Mouse (Mus musculus) CD4-positive, CD25-positive, alpha-beta regulatory T cell, adult 4 months (primary cell): ENCODE data around the gene Pgap1. TPM values are rescaled to one million over a fixed set of nuclear protein-coding genes. Genes with fewer than 3 reads are reported as not detected.

Experiments
- ATAC-seq: one replicate; pipeline ENCODE4 v1.8.0; 2017
- polyA plus RNA-seq, 2 experiments: library from polyadenylated mRNA; unstranded; fragments of 100-300 nt; shearing (Covaris generic); gene quantifications; one replicate each; pipeline ENCODE4 v1.2.1; 2017

Pgap1 gene
- polyA plus RNA-seq, 2 experiments from 2014 or later: 8.6 to 12.8 TPM

DNA sequence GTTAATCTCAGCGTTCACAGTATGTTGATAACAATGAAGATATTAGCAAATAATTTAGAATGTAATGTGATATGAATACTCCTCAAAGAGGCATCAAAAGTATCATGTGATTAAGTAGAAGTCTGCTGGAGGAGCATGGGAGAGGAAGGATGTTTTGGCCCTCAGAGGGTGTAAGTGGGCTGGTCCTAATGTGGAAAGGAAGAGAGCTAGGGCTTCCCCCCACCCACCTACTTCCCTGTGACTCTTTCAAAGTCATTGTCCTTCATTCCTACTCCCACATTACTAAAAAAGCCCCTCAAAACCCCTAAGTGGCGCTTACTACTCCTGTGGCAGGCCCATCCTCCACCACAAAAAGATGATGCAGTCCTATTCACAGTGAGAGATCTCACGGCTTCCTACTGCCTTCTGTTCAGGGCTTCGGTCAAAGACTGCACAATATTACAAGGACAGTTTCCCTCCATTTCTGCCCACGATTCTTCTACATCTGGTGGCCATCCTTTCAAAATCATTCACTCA is 37.4 kb downstream of the Pgap1 start:
- peak; percentile 79 for ATAC-seq

GRCm38 (mm10) chr1:54513836-54514235 is 43.6 kb downstream of the Pgap1 start:
- ATAC-seq: no peak

GRCm38 (mm10) chr1:54498496-54498895 is 59.0 kb downstream of the Pgap1 start:
- ATAC-seq: no peak

DNA sequence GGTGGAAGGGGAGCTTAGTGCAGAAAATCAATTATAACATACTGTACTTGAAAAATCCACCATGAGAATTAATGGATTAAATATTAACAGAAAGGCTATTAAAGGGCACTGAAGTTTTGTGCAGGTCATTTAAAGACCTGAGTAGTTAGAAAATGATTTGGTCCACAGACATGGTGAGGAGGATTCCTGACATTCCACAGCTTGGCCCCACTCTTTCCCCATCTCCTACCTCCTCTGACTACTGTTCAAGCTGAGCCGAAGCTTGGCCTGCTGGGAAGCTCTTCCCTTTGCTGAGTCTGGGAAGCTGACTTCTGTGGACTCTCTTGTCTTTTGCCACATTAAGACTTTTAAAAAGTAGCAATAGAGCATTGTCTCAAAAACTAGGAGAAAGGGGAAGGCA is 61.2 kb downstream of the Pgap1 start:
- ATAC-seq: no peak

GRCm38 (mm10) chr1:54493496-54493895 is 64.0 kb downstream of the Pgap1 start:
- peak; percentile 63 for ATAC-seq

- peak; percentile 86 for ATAC-seq
Observed at GRCm38 (mm10) chr1:54492435-54492841, 65.0 kb downstream of the Pgap1 start.

GRCm38 (mm10) chr1:54484744-54485420 is 72.6 kb downstream of the Pgap1 start:
- no peak for ATAC-seq

GRCm38 (mm10) chr1:54480491-54480890 is 77.0 kb downstream of the Pgap1 start:
- no peak for ATAC-seq

DNA sequence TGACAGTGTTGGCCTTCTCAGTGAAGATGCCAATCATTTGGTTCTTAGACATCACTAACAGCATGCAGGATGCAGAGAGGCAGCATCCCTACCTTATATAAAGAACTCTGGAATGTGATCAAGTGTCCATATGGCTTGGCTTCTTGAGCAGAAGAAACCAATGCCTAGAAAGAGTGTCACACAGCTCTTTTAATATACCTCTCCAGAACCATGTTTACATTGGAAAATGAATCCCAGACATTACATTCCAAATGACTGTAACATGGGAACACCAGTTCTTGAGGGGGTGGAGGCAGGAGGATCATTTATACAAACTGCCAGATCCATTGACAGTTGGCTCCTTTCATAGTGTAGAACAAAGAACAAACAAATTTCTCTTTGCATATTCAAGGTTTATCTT is 88.8 kb downstream of the Pgap1 start:
- no peak for ATAC-seq

- ATAC-seq: no peak
Observed at GRCm38 (mm10) chr1:54467366-54467765, 90.1 kb downstream of the Pgap1 start.

GRCm38 (mm10) chr1:54452116-54452515 is 105.4 kb downstream of the Pgap1 start:
- no peak for ATAC-seq

- ATAC-seq: no peak
Observed at GRCm38 (mm10) chr1:54448833-54449232, 108.7 kb downstream of the Pgap1 start.

DNA sequence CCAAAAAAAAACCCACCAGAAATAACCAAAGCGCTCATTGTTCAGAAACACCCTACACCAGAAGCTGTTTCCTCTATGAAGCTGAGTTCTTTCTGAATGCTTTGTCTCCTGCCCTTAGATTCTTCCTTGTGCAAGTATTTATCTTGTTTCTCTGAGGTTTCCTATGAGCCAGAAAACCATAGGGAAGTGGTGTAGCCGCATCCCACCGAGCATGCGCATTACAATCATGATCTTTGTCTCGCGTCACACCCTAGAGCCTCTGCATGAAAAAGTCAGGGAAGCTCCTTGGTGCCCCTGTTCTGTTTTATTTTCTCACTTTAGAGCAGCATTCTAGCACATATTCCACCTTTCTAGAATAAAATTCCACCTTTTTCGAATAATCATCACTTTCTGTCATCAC is 113.8 kb downstream of the Pgap1 start:
- ATAC-seq: no peak

DNA sequence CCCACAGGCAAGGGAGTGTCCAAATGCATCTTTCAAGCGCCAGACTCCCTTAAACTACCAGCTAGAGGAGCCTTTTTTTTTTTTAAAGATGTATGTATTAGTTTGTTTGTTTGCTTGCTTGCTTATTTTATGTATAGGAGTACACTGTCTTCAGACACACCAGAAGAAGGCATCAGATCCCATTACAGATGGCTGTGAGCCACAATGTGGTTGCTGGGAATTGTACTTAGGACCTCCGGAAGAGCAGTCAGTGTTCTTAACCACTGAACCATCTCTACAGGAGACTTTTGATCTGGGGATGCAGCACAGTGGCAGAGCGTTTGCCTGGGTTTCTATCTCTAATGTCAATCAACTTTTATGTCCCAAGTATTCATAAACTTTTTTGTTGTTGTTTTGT is 118.4 kb downstream of the Pgap1 start:
- peak; percentile 37 for ATAC-seq

DNA sequence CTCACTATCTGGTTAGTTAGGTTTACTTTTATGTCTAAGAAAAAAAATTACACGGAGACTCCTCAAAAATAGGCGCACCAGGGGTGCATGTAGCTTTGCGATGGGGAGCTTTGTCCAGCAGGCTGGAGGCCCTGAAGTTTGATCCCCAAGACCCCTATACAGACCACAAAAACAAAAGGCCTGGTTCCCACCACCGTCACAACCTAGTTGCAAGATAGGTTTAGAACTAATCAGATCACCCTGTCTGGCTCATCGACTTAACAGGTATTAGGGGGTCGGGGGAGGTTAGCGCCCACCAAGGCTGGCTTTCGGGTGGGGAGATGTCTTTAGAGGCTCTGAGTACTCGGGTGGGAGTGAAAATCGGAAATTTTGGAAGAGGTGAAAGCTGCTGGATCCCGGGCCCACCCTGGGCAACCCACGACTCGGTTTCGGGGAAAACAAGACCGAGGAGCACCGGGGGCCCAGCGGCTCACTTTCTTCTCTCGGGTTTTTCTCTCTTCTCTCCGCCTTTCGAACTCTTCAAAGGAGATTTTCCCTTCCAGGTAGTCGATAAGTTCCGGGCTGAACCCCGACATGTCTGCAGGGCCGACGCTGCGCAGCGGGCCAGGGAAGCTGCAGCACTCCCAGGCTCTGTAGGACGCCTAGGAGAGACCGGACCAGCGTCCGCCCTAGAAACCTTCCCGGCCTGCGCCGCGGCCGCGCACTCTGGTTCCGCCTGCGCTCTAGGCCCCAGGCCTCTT is 119.0 kb downstream of the Pgap1 start, which contains the start of gene Gtf3c3:
Gtf3c3 (minus strand) TSS at position 632 of the 740 bp plus-strand sequence.
- ATAC-seq: peak; percentile 96

Other genes with a start within 250 kb of the Pgap1 start
- gene Gtf3c3, start 118.7 kb downstream of the Pgap1 start, polyA plus RNA-seq: 10 to 100 TPM; 21.5 to 24.9 TPM